Mouse (Mus musculus) testis, adult 2 months (tissue): ENCODE results near the gene Bcl2.

ENCODE experiments used
- CTCF ChIP-seq: fragments of 200-500 bp; IDR thresholded peaks from 2 replicates; pipeline ENCODE4 v1.5.1; 2012; ENCODE audit warnings: low read depth, mild to moderate bottlenecking, inconsistent platforms, low read length, moderate library complexity; ENCODE audit not compliant: control insufficient read depth, insufficient read depth, insufficient replicate concordance
- POLR2A ChIP-seq: fragments of 200-500 bp; IDR thresholded peaks from 2 replicates; pipeline ENCODE4 v1.6.1; 2012; ENCODE audit warnings: low read depth, mild to moderate bottlenecking, inconsistent platforms, low read length, moderate library complexity; ENCODE audit not compliant: control insufficient read depth

GRCm38 (mm10) chr1:106601247-106601646, 112.8 kb downstream of the Bcl2 start:
- TF ChIP-seq POLR2A (no peak), CTCF (no peak)
